Mouse (Mus musculus): ENCODE results near the gene Poldip3.

GRCm38 (mm10) chr15:83122566-83123145, 26.5 kb downstream of the Poldip3 start, which contains the start of gene Rrp7a:
- TF ChIP-seq ELF1 (IDR thresholded peaks at IDR 0.05; ENCODE audit: low read depth, low read length) (peak; percentile 96), POLR2A (IDR thresholded peaks at IDR 0.05; ENCODE audit: low read depth, low read length) (peak; percentile 90), CTCF (conservative IDR thresholded peaks at IDR 0.05 in 1 of 2, IDR thresholded peaks at IDR 0.05 in 1 of 2; ENCODE audit: low read depth in 2 of 2, low read length in 2 of 2) (no peak), UBTF (IDR thresholded peaks at IDR 0.05; ENCODE audit: low read depth, low read length) (no peak), IRF4 (IDR thresholded peaks at IDR 0.05; ENCODE audit: low read depth, low read length) (no peak), KAT2A (IDR thresholded peaks at IDR 0.05; ENCODE audit: insufficient replicate concordance, low read length) (0 out of 2 replicates have a peak, but pooled peaks have one; percentile 27), MYC (IDR thresholded peaks at IDR 0.05; ENCODE audit: low read depth, low read length) (peak; percentile 45; the same call in 1 of the 2 replicates), PAX5 (IDR thresholded peaks at IDR 0.05; ENCODE audit: low read length) (no peak), CHD2 (IDR thresholded peaks at IDR 0.05; ENCODE audit: low read length) (no peak), RAD21 (IDR thresholded peaks at IDR 0.05; ENCODE audit: low read depth, low read length) (no peak), JUND (conservative IDR thresholded peaks at IDR 0.05; ENCODE audit: low read depth, low read length) (no peak), EP300 (IDR thresholded peaks at IDR 0.05; ENCODE audit: low read length) (no peak)

All from CH12.LX (cell line).